Mouse (Mus musculus): ENCODE measurements around the gene Tcfl5. TPM values are rescaled to one million over a fixed set of nuclear protein-coding genes. Genes with fewer than 3 reads are reported as not detected.

The Tcfl5 gene
- polyA plus RNA-seq (2012; ENCODE audit: low replicate concordance), result 0.11 TPM in 1 of 2 replicates, not detected in the other

GRCm38 (mm10) chr2:180642555-180643260, at the start of gene Tcfl5:
Gene Tcfl5 (minus strand): TSS chr2:180642708.

GRCm38 (mm10) chr2:180597490-180597889, 45.0 kb downstream of the Tcfl5 start, which contains the start of gene Col9a3:
Gene Col9a3 (plus strand): TSS chr2:180597790.

GRCm38 (mm10) chr2:180589123-180589831, 53.2 kb downstream of the Tcfl5 start, which contains the start of gene Ogfr:
Gene Ogfr (plus strand): TSS chr2:180589245.

GRCm38 (mm10) chr2:180581002-180581401, 61.5 kb downstream of the Tcfl5 start, which contains the start of gene Mrgbp:
Gene Mrgbp (plus strand): TSS chr2:180581304.

Other genes starting within 250 kb of the Tcfl5 start
- 1.7 and 3.1 TPM in 2 replicates for gene Slco4a1, start 186.5 kb downstream of the Tcfl5 start, polyA plus RNA-seq (2012; ENCODE audit: low replicate concordance)
- not detected in 2 replicates for gene Ntsr1, start 142.7 kb downstream of the Tcfl5 start, polyA plus RNA-seq (2012; ENCODE audit: low replicate concordance)
- gene Mrgbp, start 61.4 kb downstream of the Tcfl5 start, polyA plus RNA-seq (2012; ENCODE audit: low replicate concordance), result 10.2 and 14.4 TPM in 2 replicates
- 92.4 and 125 TPM in 2 replicates for gene Ogfr, start 53.5 kb downstream of the Tcfl5 start, polyA plus RNA-seq (2012; ENCODE audit: low replicate concordance)
- gene Col9a3, start 44.9 kb downstream of the Tcfl5 start, polyA plus RNA-seq (2012; ENCODE audit: low replicate concordance), result 0.91 and 5.9 TPM in 2 replicates
- 25.6 and 34.6 TPM in 2 replicates for gene Dido1, start 67.3 kb upstream of the Tcfl5 start, polyA plus RNA-seq (2012; ENCODE audit: low replicate concordance)
- 11.2 and 14.0 TPM in 2 replicates for gene Gid8, start 67.4 kb upstream of the Tcfl5 start, polyA plus RNA-seq (2012; ENCODE audit: low replicate concordance)
- gene Slc17a9, start 82.6 kb upstream of the Tcfl5 start, polyA plus RNA-seq (2012; ENCODE audit: low replicate concordance), result 6.3 and 9.1 TPM in 2 replicates
- not detected in 2 replicates for gene Bhlhe23, start 134.2 kb upstream of the Tcfl5 start, polyA plus RNA-seq (2012; ENCODE audit: low replicate concordance)

All from leukemia stem cell, adult 10-12 weeks (primary cell).